Mouse (Mus musculus) forebrain, postnatal 0 days (tissue): ENCODE results near the gene Rpl13a. TPM values are rescaled to one million over a fixed set of nuclear protein-coding genes. Genes with fewer than 3 reads are reported as not detected.
"Not testable (repeated sequence)": the region's sequence is repeated elsewhere in the genome, so short reads cannot be mapped to it uniquely, and the experiment has no call there.

Experiments used
- ATAC-seq: fragments of 200-750 bp; cut with Nextera tagmentation; 2 replicates; pipeline ENCODE4 v1.8.0; 2017; ENCODE audit warnings: mild to moderate bottlenecking, moderate library complexity
- DNase-seq: peaks from one replicate; pipeline ENCODE4 v3.0.0-alpha.2; 2015
- H3K27ac ChIP-seq: fragments of 300-500 bp; sonication (generic); 2 replicates; pipeline ENCODE4 v1.5.1; 2014; ENCODE audit warnings: low read depth, mild to moderate bottlenecking, antibody characterized with exemption, low read length, moderate library complexity, mixed read lengths
- H3K27me3 ChIP-seq: fragments of 300-500 bp; sonication (generic); 2 replicates; pipeline ENCODE4 v1.6.1; 2014; ENCODE audit warnings: mild to moderate bottlenecking, low read length, mixed read lengths; ENCODE audit not compliant: insufficient read depth
- H3K36me3 ChIP-seq: fragments of 300-500 bp; sonication (generic); 2 replicates; pipeline ENCODE4 v1.6.1; 2014; ENCODE audit warnings: mild to moderate bottlenecking, moderate library complexity; ENCODE audit not compliant: insufficient read depth
- H3K4me1 ChIP-seq: fragments of 300-500 bp; sonication (generic); 2 replicates; pipeline ENCODE4 v1.6.1; 2014; ENCODE audit warnings: antibody characterized with exemption; ENCODE audit not compliant: insufficient read depth
- H3K4me2 ChIP-seq: fragments of 300-500 bp; sonication (generic); 2 replicates; pipeline ENCODE4 v1.6.1; 2014; ENCODE audit warnings: low read depth, mild to moderate bottlenecking, moderate library complexity
- H3K4me3 ChIP-seq: fragments of 300-500 bp; sonication (generic); 2 replicates; pipeline ENCODE4 v1.5.1; 2014; ENCODE audit warnings: low read depth, low read length, mixed read lengths
- H3K9ac ChIP-seq: fragments of 300-500 bp; sonication (generic); 2 replicates; pipeline ENCODE4 v1.6.1; 2014; ENCODE audit warnings: mild to moderate bottlenecking
- H3K9me3 ChIP-seq: fragments of 300-500 bp; sonication (generic); 2 replicates; pipeline ENCODE4 v1.6.1; 2016; ENCODE audit warnings: low read length
- CTCF ChIP-seq: sonication (generic); IDR thresholded peaks from 2 replicates; pipeline ENCODE4 v1.5.1; 2016; ENCODE audit warnings: antibody characterized with exemption, control low read depth, low read depth
- whole genome bisulfite sequencing: fragments of 180-500 bp; shearing (Covaris S2); extraction: QIAGEN DNeasy Blood & Tissue Kit; methylation state at CpG from one replicate; pipeline ENCODE4 v1.1.7; 2014; 5-methylcytosine and 5-hydroxymethylcytosine counted together
- polyA plus RNA-seq: library from polyadenylated mRNA; unstranded; fragments of >200 nt; fragmentation: Nextera tagmentation; extraction: Ambion mirVana; gene quantifications from 2 replicates; pipeline ENCODE4 v1.2.1, GENCODE M21; 2015
- total RNA-seq: library from RNA; depleted of rRNA; stranded (reverse); fragments of >200 nt; gene quantifications from 2 replicates; pipeline ENCODE4 v1.2.3, GENCODE M21; 2014

Gene Rpl13a
- total and polyA plus RNA-seq, 2 experiments from 2014 or later: 852 to 2,018 TPM

- 52% methylated on average over 6 of the region's 6 CpGs for WGBS
- no peak overlapping the region for H3K4me3 ChIP-seq
- H3K9ac ChIP-seq: no peak overlapping the region
- ATAC-seq: no peak
- no peak for TF ChIP-seq CTCF
- no peaks in the 10 kb centered on the region for H3K4me1 ChIP-seq
- H3K27me3 ChIP-seq: no peaks in the 10 kb centered on the region
- no peak overlapping the region for H3K4me2 ChIP-seq
- H3K27ac ChIP-seq: no peak overlapping the region
- H3K36me3 ChIP-seq: no peaks in the 10 kb centered on the region
- DNase-seq: no peak
- H3K9me3 ChIP-seq: no peaks in the 10 kb centered on the region
Observed at GRCm38 (mm10) chr7:45097479-45097878, 31.1 kb downstream of the Rpl13a start.

- ATAC-seq, H3K4me3 ChIP-seq, H3K4me2 ChIP-seq: not testable (repeated sequence)
Observed at GRCm38 (mm10) chr7:45095965-45096364, 32.6 kb downstream of the Rpl13a start.

GRCm38 (mm10) chr7:45095367-45095766, 33.2 kb downstream of the Rpl13a start:
- DNase-seq (no peak), ATAC-seq (no peak)
- Histone ChIP-seq H3K36me3 (no peaks in the 10 kb centered on the region), H3K27ac (no peak overlapping the region), H3K4me1 (no peaks in the 10 kb centered on the region), H3K27me3 (no peaks in the 10 kb centered on the region), H3K9me3 (no peaks in the 10 kb centered on the region), H3K4me3 (no peak overlapping the region), H3K4me2 (no peak overlapping the region), H3K9ac (no peak overlapping the region)
- WGBS: 85% methylated on average over 6 of the region's 6 CpGs
- TF ChIP-seq CTCF: no peak

More at GRCm38 (mm10) chr7:45095965-45096364, 32.6 kb downstream of the Rpl13a start:
- H3K4me1 ChIP-seq, H3K9me3 ChIP-seq, H3K27ac ChIP-seq, H3K27me3 ChIP-seq, DNase-seq, H3K9ac ChIP-seq, H3K36me3 ChIP-seq: not testable (repeated sequence)
- WGBS: 91% methylated on average over 14 of the region's 14 CpGs

GRCm38 (mm10) chr7:45094121-45094520, 34.4 kb downstream of the Rpl13a start:
- H3K27me3 ChIP-seq: no peaks in the 10 kb centered on the region

GRCm38 (mm10) chr7:45093516-45093905, 35.0 kb downstream of the Rpl13a start:
- 32% methylated on average over 18 of the region's 18 CpGs for WGBS
- DNase-seq (no peak), ATAC-seq (no peak)
- TF ChIP-seq CTCF: no peak
- H3K9ac ChIP-seq: no peak overlapping the region
- no peak overlapping the region for H3K4me3 ChIP-seq
- H3K36me3 ChIP-seq: no peaks in the 10 kb centered on the region
- no peaks in the 10 kb centered on the region for H3K27me3 ChIP-seq
- no peak overlapping the region for H3K4me2 ChIP-seq
- no peaks in the 10 kb centered on the region for H3K4me1 ChIP-seq
- no peaks in the 10 kb centered on the region for H3K9me3 ChIP-seq
- H3K27ac ChIP-seq: no peak overlapping the region

More at GRCm38 (mm10) chr7:45094121-45094520, 34.4 kb downstream of the Rpl13a start:
- no peak overlapping the region for H3K4me3 ChIP-seq
- no peak for ATAC-seq
- H3K36me3 ChIP-seq: no peaks in the 10 kb centered on the region
- no peaks in the 10 kb centered on the region for H3K9me3 ChIP-seq
- no peak for TF ChIP-seq CTCF
- WGBS: 74% methylated on average over 7 of the region's 7 CpGs
- H3K27ac ChIP-seq: no peak overlapping the region
- no peak for DNase-seq
- H3K9ac ChIP-seq: no peak overlapping the region
- H3K4me2 ChIP-seq: no peak overlapping the region
- no peaks in the 10 kb centered on the region for H3K4me1 ChIP-seq

- DNase-seq (no peak), ATAC-seq (no peak)
- no peaks in the 10 kb centered on the region for H3K36me3 ChIP-seq
- no peaks in the 10 kb centered on the region for H3K27me3 ChIP-seq
- no peak overlapping the region for H3K4me2 ChIP-seq
- no peaks in the 10 kb centered on the region for H3K4me1 ChIP-seq
- H3K9me3 ChIP-seq: no peaks in the 10 kb centered on the region
- 78% methylated on average over 12 of the region's 12 CpGs for WGBS
- no peak for TF ChIP-seq CTCF
- no peak overlapping the region for H3K9ac ChIP-seq
- H3K4me3 ChIP-seq: no peak overlapping the region
- no peak overlapping the region for H3K27ac ChIP-seq
Observed at GRCm38 (mm10) chr7:45092828-45093515, 35.6 kb downstream of the Rpl13a start.

- Histone ChIP-seq H3K4me3 (peak within 1 kb of the TSS; percentile 38), H3K27me3 (no peaks in the 10 kb centered on the region), H3K36me3 (no peaks in the 10 kb centered on the region), H3K4me1 (no peaks in the 10 kb centered on the region), H3K9me3 (no peaks in the 10 kb centered on the region), H3K4me2 (peak within 1 kb of the TSS; percentile 62), H3K27ac (no peak within 1 kb of the TSS), H3K9ac (peak within 1 kb of the TSS; percentile 25; the same call in 1 of the 2 replicates)
- WGBS: under 1% methylated on average over 16 of the region's 16 CpGs
- peak; percentile 85 for DNase-seq
- ATAC-seq: peak; percentile 95
- TF ChIP-seq CTCF: no peak
Observed at GRCm38 (mm10) chr7:45092048-45092447, 36.5 kb downstream of the Rpl13a start, which contains the start of gene Rcn3. Gene Rcn3 (minus strand): TSS chr7:45092221.
